Mouse (Mus musculus) activated CD4-positive, CD25-positive, alpha-beta regulatory T cell, adult 4 months (primary cell): ENCODE results near the gene Tarsl2. TPM values are rescaled to one million over a fixed set of nuclear protein-coding genes. Genes with fewer than 3 reads are reported as not detected.

Experiments used
- ATAC-seq: one replicate; pipeline ENCODE4 v1.8.0; 2017
- polyA plus RNA-seq, 2 experiments: library from polyadenylated mRNA; unstranded; fragments of 100-300 nt; shearing (Covaris generic); gene quantifications; one replicate each; pipeline ENCODE4 v1.2.1; 2017

The Tarsl2 gene
- polyA plus RNA-seq, 2 experiments from 2014 or later = 1.9 to 4.1 TPM

DNA sequence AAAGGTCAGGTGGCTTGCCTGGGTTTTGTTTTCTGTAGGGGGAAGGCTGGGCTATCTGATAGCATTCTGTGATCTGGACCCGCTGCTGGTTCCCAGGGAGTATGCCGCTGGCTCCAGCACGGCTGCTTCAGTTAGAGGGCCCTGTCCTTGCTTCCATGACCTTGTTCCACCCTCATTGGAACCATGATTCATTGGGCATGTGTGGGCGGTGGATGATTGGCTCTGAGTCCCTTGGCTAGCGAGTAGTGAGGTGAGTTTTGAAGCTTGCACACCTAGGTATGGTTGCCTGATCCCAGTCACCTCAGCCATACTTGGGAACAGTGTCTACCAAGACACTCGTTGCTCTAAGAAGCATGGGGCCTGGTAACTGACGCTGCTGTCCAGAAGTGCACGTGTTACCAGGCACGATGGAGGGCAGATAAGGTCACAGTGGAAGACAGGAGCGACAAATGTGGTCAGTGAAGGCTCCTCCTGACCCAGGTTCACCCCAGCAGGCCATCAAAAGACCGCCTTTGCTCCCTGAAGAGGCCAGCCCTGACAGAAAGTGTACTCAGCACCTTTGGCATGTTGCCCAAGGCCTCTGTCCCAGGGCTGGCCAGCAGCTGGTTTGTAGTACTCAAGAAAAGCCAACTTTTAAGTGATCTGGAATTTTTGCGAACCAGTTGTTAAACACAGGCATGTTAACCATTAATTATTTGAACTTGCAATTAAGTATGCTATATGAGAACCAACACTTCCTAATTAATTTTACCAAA lies 92.8 kb downstream of the Tarsl2 start:
- ATAC-seq = no peak

Other genes starting within 250 kb of the Tarsl2 start
- not detected for gene Tjp1, start 117.1 kb upstream of the Tarsl2 start, polyA plus RNA-seq
- gene Tm2d3, start 46.3 kb downstream of the Tarsl2 start, polyA plus RNA-seq = 100 to 1,000 TPM in 1 of 2 experiments, 10 to 100 TPM in 1; 99.1 to 101 TPM
- gene Pcsk6, start 216.8 kb downstream of the Tarsl2 start, polyA plus RNA-seq = not detected